Mouse (Mus musculus) lung, postnatal 0 days (tissue): ENCODE measurements around the gene Gm1123. TPM values are rescaled to one million over a fixed set of nuclear protein-coding genes. Genes with fewer than 3 reads are reported as not detected.
A peak's percentile ranks its signal among the peaks of the same experiment; 100 is the strongest.

Source experiments
- ATAC-seq: fragments of 200-750 bp; cut with Nextera tagmentation; 2 replicates; pipeline ENCODE4 v1.8.0; 2017; ENCODE audit warnings: moderate library complexity
- DNase-seq: peaks from one replicate; pipeline ENCODE4 v3.0.0-alpha.2; 2016; ENCODE audit warnings: low spot score
- H3K27ac ChIP-seq: fragments of 300-500 bp; sonication (generic); 2 replicates; pipeline ENCODE4 v1.5.1; 2014; ENCODE audit warnings: antibody characterized with exemption, mild to moderate bottlenecking, low read length, mixed read lengths
- H3K27me3 ChIP-seq: fragments of 300-500 bp; sonication (generic); replicated peaks from 2 replicates; pipeline ENCODE4 v1.6.1; 2014; ENCODE audit warnings: low read length, mixed read lengths; ENCODE audit not compliant: insufficient read depth
- H3K36me3 ChIP-seq: fragments of 300-500 bp; sonication (generic); 2 replicates; pipeline ENCODE4 v1.6.1; 2014; ENCODE audit warnings: low read length, mixed read lengths; ENCODE audit not compliant: insufficient read depth
- H3K4me1 ChIP-seq: fragments of 300-500 bp; sonication (generic); 2 replicates; pipeline ENCODE4 v1.6.1; 2014; ENCODE audit warnings: antibody characterized with exemption, low read depth, low read length, mixed read lengths; ENCODE audit not compliant: insufficient read depth
- H3K4me2 ChIP-seq: fragments of 300-500 bp; sonication (generic); replicated peaks from 2 replicates; pipeline ENCODE4 v1.6.1; 2014; ENCODE audit warnings: low read depth, mild to moderate bottlenecking, low read length, moderate library complexity, mixed read lengths
- H3K4me3 ChIP-seq: fragments of 300-500 bp; sonication (generic); 2 replicates; pipeline ENCODE4 v1.5.1; 2014; ENCODE audit warnings: low read depth, low read length
- H3K9ac ChIP-seq: fragments of 300-500 bp; sonication (generic); replicated peaks from 2 replicates; pipeline ENCODE4 v1.6.1; 2014; ENCODE audit warnings: low read depth, mild to moderate bottlenecking
- H3K9me3 ChIP-seq: fragments of 300-500 bp; sonication (generic); 2 replicates; pipeline ENCODE4 v1.6.1; 2016; ENCODE audit warnings: low read length, mixed read lengths
- CTCF ChIP-seq: IDR thresholded peaks from 2 replicates; pipeline ENCODE4 v1.5.1; 2016; ENCODE audit warnings: antibody characterized with exemption, mild to moderate bottlenecking
- EP300 ChIP-seq: IDR thresholded peaks from 2 replicates; pipeline ENCODE4 v1.6.1; 2016; ENCODE audit warnings: antibody characterized with exemption, mild to moderate bottlenecking, control low read depth
- WGBS: fragments of 180-500 bp; shearing (Covaris S2); extraction: QIAGEN DNeasy Blood & Tissue Kit; methylation state at CpG from one replicate; pipeline ENCODE4 v1.1.7; 2014; 5-methylcytosine and 5-hydroxymethylcytosine counted together
- polyA plus RNA-seq: library from polyadenylated mRNA; unstranded; fragments of >200 nt; fragmentation: Nextera tagmentation; extraction: Ambion mirVana; gene quantifications from 2 replicates; pipeline ENCODE4 v1.2.1, GENCODE M21; 2015

Gene Gm1123
- 0.12 TPM in 1 of 2 replicates, not detected in the other for polyA plus RNA-seq

- DNase-seq (no peak), ATAC-seq (no peak)
- Histone ChIP-seq H3K4me1 (no peaks in the 10 kb centered on the region), H3K27ac (no peak within 1 kb of the TSS), H3K36me3 (peaks cover 3% of the 10 kb centered on the region; the same call in 1 of the 2 replicates), H3K9ac (no peak within 1 kb of the TSS), H3K4me2 (no peak within 1 kb of the TSS), H3K27me3 (no peaks in the 10 kb centered on the region), H3K4me3 (no peak within 1 kb of the TSS), H3K9me3 (no peaks in the 10 kb centered on the region)
- 67% methylated on average over 11 of the region's 12 CpGs for WGBS
- TF ChIP-seq CTCF: no peak
- no peak for TF ChIP-seq EP300
These were observed at the start of gene Gm1123 for GRCm38 (mm10) chr9:99035575-99035974. Gene Gm1123, minus strand, starts transcription at chr9:99035715.

- Histone ChIP-seq H3K4me3 (no peak overlapping the region), H3K4me2 (no peak overlapping the region), H3K4me1 (no peaks in the 10 kb centered on the region), H3K9me3 (no peaks in the 10 kb centered on the region), H3K27ac (no peak overlapping the region), H3K36me3 (no peaks in the 10 kb centered on the region), H3K27me3 (no peaks in the 10 kb centered on the region), H3K9ac (no peak overlapping the region)
- ATAC-seq (no peak), DNase-seq (no peak)
- 92% methylated on average over 5 of the region's 5 CpGs for WGBS
- TF ChIP-seq EP300: no peak
- TF ChIP-seq CTCF: no peak
These were observed 46.2 kb upstream of the Gm1123 start for GRCm38 (mm10) chr9:99081718-99082117.

- H3K4me2 ChIP-seq: no peak overlapping the region
- H3K27me3 ChIP-seq: no peaks in the 10 kb centered on the region
- H3K9ac ChIP-seq: no peak overlapping the region
- DNase-seq (no peak), ATAC-seq (no peak)
- no peak overlapping the region for H3K27ac ChIP-seq
- H3K9me3 ChIP-seq: no peaks in the 10 kb centered on the region
- H3K36me3 ChIP-seq: no peaks in the 10 kb centered on the region
- no peak overlapping the region for H3K4me3 ChIP-seq
- H3K4me1 ChIP-seq: no peaks in the 10 kb centered on the region
- 69% methylated on average over 3 of the region's 3 CpGs for WGBS
- no peak for TF ChIP-seq CTCF
- no peak for TF ChIP-seq EP300
These were observed 45.8 kb upstream of the Gm1123 start for GRCm38 (mm10) chr9:99081308-99081707.

GRCm38 (mm10) chr9:99080657-99081056 is 45.1 kb upstream of the Gm1123 start:
- no peaks in the 10 kb centered on the region for H3K36me3 ChIP-seq
- no peak overlapping the region for H3K4me3 ChIP-seq
- H3K27ac ChIP-seq: no peak overlapping the region
- no peaks in the 10 kb centered on the region for H3K9me3 ChIP-seq
- ATAC-seq: no peak
- no peak for DNase-seq
- 95% methylated on average over 2 of the region's 2 CpGs for WGBS
- H3K4me1 ChIP-seq: no peaks in the 10 kb centered on the region
- H3K27me3 ChIP-seq: no peaks in the 10 kb centered on the region
- H3K4me2 ChIP-seq: no peak overlapping the region
- no peak overlapping the region for H3K9ac ChIP-seq
- TF ChIP-seq CTCF (peak; percentile 50), EP300 (no peak)

- Histone ChIP-seq H3K27me3 (no peaks in the 10 kb centered on the region), H3K9me3 (no peaks in the 10 kb centered on the region), H3K4me1 (no peaks in the 10 kb centered on the region), H3K36me3 (no peaks in the 10 kb centered on the region; the same call in 1 of the 2 replicates), H3K4me2 (no peak overlapping the region), H3K27ac (no peak overlapping the region), H3K9ac (no peak overlapping the region), H3K4me3 (no peak overlapping the region)
- TF ChIP-seq EP300: no peak
- TF ChIP-seq CTCF: no peak
- WGBS: 51% methylated on average over 2 of the region's 2 CpGs
- no peak for DNase-seq
- no peak for ATAC-seq
These were observed 38.9 kb upstream of the Gm1123 start for GRCm38 (mm10) chr9:99074462-99074861.

- no peak for DNase-seq
- no peak for ATAC-seq
- 60% methylated on average over 4 of the region's 4 CpGs for WGBS
- H3K27me3 ChIP-seq: no peaks in the 10 kb centered on the region
- H3K27ac ChIP-seq: no peak overlapping the region
- no peak overlapping the region for H3K9ac ChIP-seq
- H3K4me1 ChIP-seq: no peaks in the 10 kb centered on the region
- no peaks in the 10 kb centered on the region for H3K9me3 ChIP-seq
- no peak overlapping the region for H3K4me2 ChIP-seq
- H3K4me3 ChIP-seq: no peak overlapping the region
- TF ChIP-seq CTCF (no peak), EP300 (no peak)
- H3K36me3 ChIP-seq: peaks cover 6% of the 10 kb centered on the region; the same call in 1 of the 2 replicates
These were observed 37.0 kb upstream of the Gm1123 start for GRCm38 (mm10) chr9:99072538-99072937.

GRCm38 (mm10) chr9:99065311-99065710 is 29.8 kb upstream of the Gm1123 start:
- Histone ChIP-seq H3K9ac (no peak overlapping the region), H3K27me3 (no peaks in the 10 kb centered on the region), H3K4me3 (no peak overlapping the region), H3K9me3 (no peaks in the 10 kb centered on the region), H3K4me1 (no peaks in the 10 kb centered on the region), H3K36me3 (peaks cover 8% of the 10 kb centered on the region; the same call in 1 of the 2 replicates), H3K27ac (no peak overlapping the region), H3K4me2 (no peak overlapping the region)
- DNase-seq: no peak
- no peak for ATAC-seq
- WGBS: 80% methylated on average over 5 of the region's 5 CpGs
- no peak for TF ChIP-seq CTCF
- no peak for TF ChIP-seq EP300
